Mouse (Mus musculus) retina, adult 2 months (tissue): ENCODE results near the gene Hif3a.

Experiments
- DNase-seq: peaks from one replicate; pipeline ENCODE4 v3.0.0-alpha.2; 2012; ENCODE audit warnings: low read depth, low spot score

Gene Hif3a

GRCm38 (mm10) chr7:17024814-17025504 lies 37.3 kb downstream of the Hif3a start:
- no peak for DNase-seq

- no peak for DNase-seq
Observed at GRCm38 (mm10) chr7:17024141-17024540, 38.1 kb downstream of the Hif3a start.

- no peak for DNase-seq
Observed at GRCm38 (mm10) chr7:17023701-17024100, 38.5 kb downstream of the Hif3a start.

- no peak for DNase-seq
Observed at GRCm38 (mm10) chr7:17022176-17022575, 40.1 kb downstream of the Hif3a start.

GRCm38 (mm10) chr7:17019426-17020166 lies 42.6 kb downstream of the Hif3a start:
- no peak for DNase-seq

- no peak for DNase-seq
Observed at GRCm38 (mm10) chr7:17017921-17018320, 44.3 kb downstream of the Hif3a start.

GRCm38 (mm10) chr7:17017036-17017435 lies 45.2 kb downstream of the Hif3a start:
- no peak for DNase-seq

GRCm38 (mm10) chr7:17015381-17015780 lies 46.8 kb downstream of the Hif3a start:
- DNase-seq: no peak

GRCm38 (mm10) chr7:17011909-17012590 lies 50.2 kb downstream of the Hif3a start:
- DNase-seq: no peak

GRCm38 (mm10) chr7:17010010-17010347 lies 52.2 kb downstream of the Hif3a start:
- no peak for DNase-seq

- no peak for DNase-seq
Observed at GRCm38 (mm10) chr7:17009326-17010009, 52.8 kb downstream of the Hif3a start.

GRCm38 (mm10) chr7:17007300-17007699 lies 54.9 kb downstream of the Hif3a start:
- DNase-seq: no peak

- DNase-seq: no peak
Observed at GRCm38 (mm10) chr7:17004716-17005115, 57.5 kb downstream of the Hif3a start.

- no peak for DNase-seq
Observed at GRCm38 (mm10) chr7:17003230-17003960, 58.8 kb downstream of the Hif3a start.

- peak; percentile 57 for DNase-seq
Observed at GRCm38 (mm10) chr7:17002375-17003195, 59.6 kb downstream of the Hif3a start.

- DNase-seq: peak; percentile 58
Observed at GRCm38 (mm10) chr7:16999650-17000049, 62.6 kb downstream of the Hif3a start.

- no peak for DNase-seq
Observed at GRCm38 (mm10) chr7:16999233-16999632, 63.0 kb downstream of the Hif3a start.

GRCm38 (mm10) chr7:16995345-16995744 lies 66.9 kb downstream of the Hif3a start:
- DNase-seq: no peak

GRCm38 (mm10) chr7:16994400-16994799 lies 67.8 kb downstream of the Hif3a start:
- no peak for DNase-seq

- DNase-seq: no peak
Observed at GRCm38 (mm10) chr7:16993651-16994399, 68.4 kb downstream of the Hif3a start.
